Mouse (Mus musculus) lung, embryonic 16.5 days (tissue): ENCODE measurements around the gene Hdac4. TPM values are rescaled to one million over a fixed set of nuclear protein-coding genes. Genes with fewer than 3 reads are reported as not detected.

Experiments used
- ATAC-seq: fragments of 200-750 bp; cut with Nextera tagmentation; 2 replicates; pipeline ENCODE4 v1.8.0; 2017; ENCODE audit warnings: low read depth, mild to moderate bottlenecking, moderate library complexity
- H3K27ac ChIP-seq: fragments of 300-500 bp; sonication (generic); 2 replicates; pipeline ENCODE4 v1.5.1; 2014; ENCODE audit warnings: mild to moderate bottlenecking, control low read depth, low read length
- H3K27me3 ChIP-seq: fragments of 300-500 bp; sonication (generic); 2 replicates; pipeline ENCODE4 v1.6.1; 2014; ENCODE audit warnings: low read depth, low read length, mixed read lengths; ENCODE audit not compliant: control insufficient read depth, insufficient read depth
- H3K36me3 ChIP-seq: fragments of 300-500 bp; sonication (generic); 2 replicates; pipeline ENCODE4 v1.6.1; 2014; ENCODE audit warnings: low read length; ENCODE audit not compliant: control insufficient read depth, insufficient read depth
- H3K4me1 ChIP-seq: fragments of 300-500 bp; sonication (generic); replicated peaks from 2 replicates; pipeline ENCODE4 v1.6.1; 2014; ENCODE audit warnings: low read length, mixed read lengths; ENCODE audit not compliant: control insufficient read depth, insufficient read depth
- H3K4me2 ChIP-seq: fragments of 300-500 bp; sonication (generic); 2 replicates; pipeline ENCODE4 v1.6.1; 2014; ENCODE audit warnings: low read depth, low read length, control low read depth
- H3K4me3 ChIP-seq: fragments of 300-500 bp; sonication (generic); 2 replicates; pipeline ENCODE4 v1.5.1; 2014; ENCODE audit warnings: mild to moderate bottlenecking, low read length, control low read depth
- H3K9ac ChIP-seq: fragments of 300-500 bp; sonication (generic); 2 replicates; pipeline ENCODE4 v1.6.1; 2014; ENCODE audit warnings: low read length, control low read depth
- H3K9me3 ChIP-seq: fragments of 300-500 bp; sonication (generic); 2 replicates; pipeline ENCODE4 v1.6.1; 2016; ENCODE audit warnings: low read length; ENCODE audit not compliant: control insufficient read depth
- WGBS: fragments of 180-500 bp; shearing (Covaris S2); extraction: QIAGEN DNeasy Blood & Tissue Kit; methylation state at CpG from one replicate; pipeline ENCODE4 v1.1.7; 2014; 5-methylcytosine and 5-hydroxymethylcytosine counted together
- polyA plus RNA-seq: library from polyadenylated mRNA; unstranded; fragments of >200 nt; fragmentation: Nextera tagmentation; extraction: Ambion mirVana; gene quantifications from 2 replicates; pipeline ENCODE4 v1.2.1, GENCODE M21; 2015

The Hdac4 gene
- polyA plus RNA-seq, 1 experiment from 2014 or later = 15.6 TPM

- 47% methylated on average over 4 of the region's 4 CpGs for WGBS
- peak; percentile 12; the same call in 1 of the 2 replicates for ATAC-seq
Measured at GRCm38 (mm10) chr1:92052190-92052589, 143.3 kb downstream of the Hdac4 start.

GRCm38 (mm10) chr1:92051489-92052062 is 143.9 kb downstream of the Hdac4 start:
- Histone ChIP-seq H3K9ac (no peak overlapping the region), H3K4me1 (peaks cover 21% of the 10 kb centered on the region), H3K9me3 (no peaks in the 10 kb centered on the region), H3K4me3 (no peak overlapping the region), H3K4me2 (no peak overlapping the region), H3K36me3 (no peaks in the 10 kb centered on the region), H3K27ac (no peak overlapping the region), H3K27me3 (no peaks in the 10 kb centered on the region)
- ATAC-seq = peak; percentile 84
- 57% methylated on average over 4 of the region's 4 CpGs for WGBS

More at GRCm38 (mm10) chr1:92052190-92052589, 143.3 kb downstream of the Hdac4 start:
- Histone ChIP-seq H3K4me3 (no peak overlapping the region), H3K27ac (no peak overlapping the region), H3K27me3 (no peaks in the 10 kb centered on the region), H3K9me3 (no peaks in the 10 kb centered on the region), H3K36me3 (no peaks in the 10 kb centered on the region), H3K4me1 (peaks cover 21% of the 10 kb centered on the region), H3K4me2 (no peak overlapping the region), H3K9ac (no peak overlapping the region)

- H3K9me3 ChIP-seq = no peaks in the 10 kb centered on the region
- no peak overlapping the region for H3K4me2 ChIP-seq
- no peak overlapping the region for H3K9ac ChIP-seq
- ATAC-seq = no peak
- peaks cover 21% of the 10 kb centered on the region for H3K4me1 ChIP-seq
- H3K27ac ChIP-seq = no peak overlapping the region
- H3K4me3 ChIP-seq = no peak overlapping the region
- H3K27me3 ChIP-seq = no peaks in the 10 kb centered on the region
- H3K36me3 ChIP-seq = no peaks in the 10 kb centered on the region
Measured at GRCm38 (mm10) chr1:92050992-92051391, 144.5 kb downstream of the Hdac4 start.

GRCm38 (mm10) chr1:92050566-92050965 is 144.9 kb downstream of the Hdac4 start:
- Histone ChIP-seq H3K4me3 (no peak overlapping the region), H3K27me3 (no peaks in the 10 kb centered on the region), H3K36me3 (no peaks in the 10 kb centered on the region), H3K4me2 (no peak overlapping the region), H3K9me3 (no peaks in the 10 kb centered on the region), H3K27ac (no peak overlapping the region), H3K4me1 (peaks cover 18% of the 10 kb centered on the region), H3K9ac (no peak overlapping the region)
- 32% methylated on average over 3 of the region's 3 CpGs for WGBS
- no peak for ATAC-seq

DNA sequence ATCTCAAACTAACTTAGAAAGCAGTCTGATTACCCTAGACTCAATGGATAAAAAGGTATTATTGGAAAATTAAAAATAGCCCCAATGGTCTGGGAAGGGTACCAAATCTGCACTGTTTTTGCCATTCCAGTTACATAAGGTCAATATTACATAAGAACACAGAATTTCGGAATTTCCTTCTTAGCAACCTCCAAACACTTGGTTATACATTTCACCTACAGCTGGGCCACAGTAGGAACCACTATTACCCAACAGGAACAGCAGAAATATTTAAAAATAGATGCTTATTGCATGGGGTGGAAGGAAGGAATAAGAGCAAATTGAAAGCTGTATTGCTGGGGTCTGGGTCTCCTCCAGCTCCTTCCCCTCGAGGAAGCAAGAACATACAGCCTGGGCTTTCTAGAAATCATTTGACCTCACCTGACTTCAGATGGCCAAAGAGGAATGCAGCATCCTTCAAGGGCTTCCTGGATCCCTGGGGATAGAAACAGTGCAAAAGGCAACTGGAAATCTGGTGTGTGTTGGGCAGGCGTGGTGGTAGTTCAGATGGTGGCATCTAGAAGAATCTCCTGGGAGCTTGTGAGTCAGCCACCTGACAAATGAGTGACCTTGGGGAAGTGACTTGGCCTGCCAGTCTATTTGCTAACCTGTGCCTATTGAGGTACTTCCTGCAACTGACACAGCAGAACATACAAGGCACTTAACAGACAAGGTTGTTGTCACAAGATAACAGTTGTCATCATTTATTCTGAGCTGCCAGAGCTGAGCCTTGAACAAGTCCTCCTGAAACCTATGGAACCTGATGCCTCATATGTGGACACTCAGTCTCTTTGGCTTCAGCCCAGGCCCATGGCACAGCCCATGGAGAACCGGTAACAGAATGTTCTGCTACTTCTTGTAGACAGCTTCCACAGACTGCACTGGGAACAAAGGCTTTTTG is 146.8 kb downstream of the Hdac4 start:
- Histone ChIP-seq H3K27ac (no peak overlapping the region), H3K36me3 (no peaks in the 10 kb centered on the region), H3K4me2 (no peak overlapping the region), H3K4me3 (no peak overlapping the region), H3K27me3 (no peaks in the 10 kb centered on the region), H3K4me1 (peaks cover 8% of the 10 kb centered on the region; the same call in 1 of the 2 replicates), H3K9ac (no peak overlapping the region), H3K9me3 (no peaks in the 10 kb centered on the region)
- ATAC-seq = no peak
- WGBS = 81% methylated on average over 4 of the region's 4 CpGs

GRCm38 (mm10) chr1:92045671-92046070 is 149.8 kb downstream of the Hdac4 start:
- Histone ChIP-seq H3K27me3 (no peaks in the 10 kb centered on the region), H3K9ac (no peak overlapping the region), H3K9me3 (no peaks in the 10 kb centered on the region), H3K4me1 (peaks cover 5% of the 10 kb centered on the region; the same call in 1 of the 2 replicates), H3K4me3 (no peak overlapping the region), H3K36me3 (no peaks in the 10 kb centered on the region), H3K4me2 (no peak overlapping the region), H3K27ac (no peak overlapping the region)
- ATAC-seq = no peak
- 88% methylated on average over 1 of the region's 1 CpGs for WGBS

DNA sequence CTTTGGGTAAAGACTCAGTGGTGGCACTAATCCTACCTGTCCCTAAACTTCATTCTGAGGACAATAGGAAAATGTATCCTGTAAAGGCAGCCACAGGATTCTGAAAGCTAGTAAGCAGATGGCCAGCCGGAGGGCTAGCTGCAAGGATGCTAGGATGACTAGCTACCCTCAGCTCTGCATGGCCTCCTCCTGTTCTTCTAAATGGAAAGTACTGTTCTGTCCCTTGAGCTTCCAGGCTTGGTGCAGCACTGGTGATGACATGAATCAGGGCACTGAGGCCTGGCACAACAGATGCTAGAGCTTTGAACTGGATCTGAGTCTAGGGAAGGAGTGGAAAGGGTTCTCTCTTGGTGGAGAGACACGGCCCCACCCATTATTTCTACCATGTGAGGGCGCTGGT is 150.6 kb downstream of the Hdac4 start:
- Histone ChIP-seq H3K9ac (no peak overlapping the region), H3K9me3 (no peaks in the 10 kb centered on the region), H3K27me3 (no peaks in the 10 kb centered on the region), H3K4me3 (no peak overlapping the region), H3K27ac (no peak overlapping the region), H3K36me3 (no peaks in the 10 kb centered on the region), H3K4me2 (no peak overlapping the region), H3K4me1 (peaks cover 5% of the 10 kb centered on the region; the same call in 1 of the 2 replicates)
- 87% methylated on average over 3 of the region's 3 CpGs for WGBS
- no peak for ATAC-seq

DNA sequence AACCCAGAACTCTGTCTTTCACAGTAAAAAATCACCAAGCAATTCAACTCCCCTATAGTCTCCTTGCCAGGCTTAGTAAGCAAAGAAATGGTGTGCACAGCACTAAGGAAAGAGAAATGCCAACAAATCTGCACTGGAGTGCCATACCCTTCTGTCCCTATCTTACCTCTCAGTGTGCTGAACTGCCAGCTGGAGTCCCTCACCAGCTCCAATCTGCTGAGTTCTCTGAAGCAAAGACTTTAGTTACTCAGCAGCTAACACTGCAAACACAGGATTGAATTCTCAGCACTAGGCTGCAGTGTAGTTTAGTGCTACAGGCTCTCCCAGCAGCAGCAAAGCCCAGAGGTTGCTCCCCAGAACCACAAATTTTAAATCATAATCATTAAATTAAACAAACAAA is 151.5 kb downstream of the Hdac4 start:
- Histone ChIP-seq H3K4me3 (no peak overlapping the region), H3K4me1 (peaks cover 5% of the 10 kb centered on the region; the same call in 1 of the 2 replicates), H3K4me2 (no peak overlapping the region), H3K9me3 (no peaks in the 10 kb centered on the region), H3K36me3 (no peaks in the 10 kb centered on the region), H3K27me3 (no peaks in the 10 kb centered on the region), H3K9ac (no peak overlapping the region), H3K27ac (no peak overlapping the region)
- ATAC-seq = no peak

GRCm38 (mm10) chr1:92042126-92042525 is 153.4 kb downstream of the Hdac4 start:
- no peaks in the 10 kb centered on the region for H3K27me3 ChIP-seq
- H3K27ac ChIP-seq = no peak overlapping the region
- peaks cover 5% of the 10 kb centered on the region; the same call in 1 of the 2 replicates for H3K4me1 ChIP-seq
- no peak overlapping the region for H3K4me3 ChIP-seq
- WGBS = 12% methylated on average over 3 of the region's 3 CpGs
- no peak for ATAC-seq
- H3K9me3 ChIP-seq = no peaks in the 10 kb centered on the region
- no peaks in the 10 kb centered on the region for H3K36me3 ChIP-seq
- no peak overlapping the region for H3K9ac ChIP-seq
- H3K4me2 ChIP-seq = no peak overlapping the region
